Mouse (Mus musculus) forebrain, embryonic 16.5 days (tissue): Measurements from ENCODE around the gene Vkorc1l1. TPM values are rescaled to one million over a fixed set of nuclear protein-coding genes. Genes with fewer than 3 reads are reported as not detected.

ENCODE experiments used
- ATAC-seq: fragments of 200-750 bp; cut with Nextera tagmentation; 2 replicates; pipeline ENCODE4 v1.8.0; 2017; ENCODE audit warnings: mild to moderate bottlenecking, moderate library complexity
- H3K27ac ChIP-seq: fragments of 300-500 bp; sonication (generic); 2 replicates; pipeline ENCODE4 v1.5.1; 2014; ENCODE audit warnings: low read length, control low read depth
- H3K27me3 ChIP-seq: fragments of 300-500 bp; sonication (generic); replicated peaks from 2 replicates; pipeline ENCODE4 v1.6.1; 2014; ENCODE audit warnings: low read length; ENCODE audit not compliant: control insufficient read depth, insufficient read depth
- H3K36me3 ChIP-seq: fragments of 300-500 bp; sonication (generic); 2 replicates; pipeline ENCODE4 v1.6.1; 2014; ENCODE audit not compliant: control insufficient read depth, insufficient read depth
- H3K4me1 ChIP-seq: fragments of 300-500 bp; sonication (generic); replicated peaks from 2 replicates; pipeline ENCODE4 v1.6.1; 2014; ENCODE audit warnings: low read length; ENCODE audit not compliant: control insufficient read depth, insufficient read depth
- H3K4me2 ChIP-seq: fragments of 300-500 bp; sonication (generic); 2 replicates; pipeline ENCODE4 v1.6.1; 2014; ENCODE audit warnings: mild to moderate bottlenecking, low read length, control low read depth
- H3K4me3 ChIP-seq: fragments of 300-500 bp; sonication (generic); replicated peaks from 2 replicates; pipeline ENCODE4 v1.5.1; 2014; ENCODE audit warnings: mild to moderate bottlenecking, low read length, control low read depth
- H3K9ac ChIP-seq: fragments of 300-500 bp; sonication (generic); replicated peaks from 2 replicates; pipeline ENCODE4 v1.6.1; 2014; ENCODE audit warnings: low read depth, low read length, control low read depth
- H3K9me3 ChIP-seq: fragments of 300-500 bp; sonication (generic); 2 replicates; pipeline ENCODE4 v1.6.1; 2016; ENCODE audit warnings: low read length; ENCODE audit not compliant: control insufficient read depth
- WGBS: fragments of 180-500 bp; shearing (Covaris S2); extraction: QIAGEN DNeasy Blood & Tissue Kit; methylation state at CpG from one replicate; pipeline ENCODE4 v1.1.7; 2014; 5-methylcytosine and 5-hydroxymethylcytosine counted together
- polyA plus RNA-seq: library from polyadenylated mRNA; unstranded; fragments of >200 nt; fragmentation: Nextera tagmentation; extraction: Ambion mirVana; gene quantifications from 2 replicates; pipeline ENCODE4 v1.2.1, GENCODE M21; 2015

The Vkorc1l1 gene
- polyA plus RNA-seq, 1 experiment from 2014 or later = 28.7 TPM

- H3K9ac ChIP-seq = no peak overlapping the region
- no peak overlapping the region for H3K4me2 ChIP-seq
- no peak for ATAC-seq
- no peaks in the 10 kb centered on the region for H3K27me3 ChIP-seq
- H3K4me3 ChIP-seq = no peak overlapping the region
- no peak overlapping the region for H3K27ac ChIP-seq
- WGBS = 85% methylated on average over 7 of the region's 7 CpGs
- no peaks in the 10 kb centered on the region for H3K9me3 ChIP-seq
- H3K4me1 ChIP-seq = peaks cover 11% of the 10 kb centered on the region
- no peaks in the 10 kb centered on the region for H3K36me3 ChIP-seq
Observed at GRCm38 (mm10) chr5:130027696-130028095, 85.9 kb downstream of the Vkorc1l1 start.

- Histone ChIP-seq H3K9ac (peak within 1 kb of the TSS; percentile 74), H3K27ac (peak within 1 kb of the TSS; percentile 89), H3K27me3 (no peaks in the 10 kb centered on the region), H3K4me3 (peak within 1 kb of the TSS; percentile 66), H3K36me3 (no peaks in the 10 kb centered on the region), H3K9me3 (no peaks in the 10 kb centered on the region), H3K4me1 (peaks cover 9% of the 10 kb centered on the region), H3K4me2 (peak within 1 kb of the TSS; percentile 72)
- WGBS = 2% methylated on average over 51 of the region's 51 CpGs
- ATAC-seq = peak; percentile 89
Observed at GRCm38 (mm10) chr5:130029142-130029897, 87.5 kb downstream of the Vkorc1l1 start, which contains the start of the genes Asl and Crcp. Asl (minus strand) TSS chr5:130029247. Crcp (plus strand) TSS chr5:130029290.

- 94% methylated on average over 19 of the region's 19 CpGs for WGBS
- H3K9me3 ChIP-seq = no peaks in the 10 kb centered on the region
- no peak overlapping the region for H3K27ac ChIP-seq
- H3K36me3 ChIP-seq = no peaks in the 10 kb centered on the region
- H3K4me3 ChIP-seq = no peak overlapping the region
- no peaks in the 10 kb centered on the region for H3K27me3 ChIP-seq
- ATAC-seq = no peak
- peaks cover 9% of the 10 kb centered on the region for H3K4me1 ChIP-seq
- no peak overlapping the region for H3K9ac ChIP-seq
- H3K4me2 ChIP-seq = no peak overlapping the region
Observed at GRCm38 (mm10) chr5:130031410-130032390, 89.9 kb downstream of the Vkorc1l1 start.

- no peak overlapping the region for H3K27ac ChIP-seq
- H3K4me2 ChIP-seq = no peak overlapping the region
- no peaks in the 10 kb centered on the region for H3K27me3 ChIP-seq
- peaks cover 9% of the 10 kb centered on the region for H3K4me1 ChIP-seq
- H3K36me3 ChIP-seq = 0 out of 2 replicates have a peak, but pooled peaks cover 2% of the 10 kb centered on the region
- H3K9ac ChIP-seq = no peak overlapping the region
- WGBS = 88% methylated on average over 2 of the region's 2 CpGs
- no peaks in the 10 kb centered on the region for H3K9me3 ChIP-seq
- H3K4me3 ChIP-seq = no peak overlapping the region
- ATAC-seq = no peak
Observed at GRCm38 (mm10) chr5:130033869-130034268, 92.1 kb downstream of the Vkorc1l1 start.

Other genes with a start within 250 kb of the Vkorc1l1 start
- gene Sept14, start 233.5 kb upstream of the Vkorc1l1 start, polyA plus RNA-seq = not detected in 2 replicates
- 177 and 190 TPM in 2 replicates for gene Mrps17, start 226.5 kb upstream of the Vkorc1l1 start, polyA plus RNA-seq
- 74.0 and 77.2 TPM in 2 replicates for gene Nipsnap2, start 216.9 kb upstream of the Vkorc1l1 start, polyA plus RNA-seq
- gene Psph, start 154.5 kb upstream of the Vkorc1l1 start, polyA plus RNA-seq = 42.3 and 42.9 TPM in 2 replicates
- 25.8 and 29.5 TPM in 2 replicates for gene Sumf2, start 95.0 kb upstream of the Vkorc1l1 start, polyA plus RNA-seq
- gene Chchd2, start 54.5 kb upstream of the Vkorc1l1 start, polyA plus RNA-seq = 801 and 835 TPM in 2 replicates
- 19.9 and 21.4 TPM in 2 replicates for gene Zbed5, start 46.2 kb upstream of the Vkorc1l1 start, polyA plus RNA-seq
- 0.43 and 0.62 TPM in 2 replicates for gene Phkg1, start 43.4 kb upstream of the Vkorc1l1 start, polyA plus RNA-seq
- gene Nupr1l, start 33.4 kb upstream of the Vkorc1l1 start, polyA plus RNA-seq = 4.1 and 5.1 TPM in 2 replicates
- 14.4 and 17.4 TPM in 2 replicates for gene Gusb, start 61.1 kb downstream of the Vkorc1l1 start, polyA plus RNA-seq
- gene Asl, start 87.3 kb downstream of the Vkorc1l1 start, polyA plus RNA-seq = 26.5 and 32.5 TPM in 2 replicates
- gene Crcp, start 87.3 kb downstream of the Vkorc1l1 start, polyA plus RNA-seq = 73.7 and 81.4 TPM in 2 replicates
- gene Tpst1, start 131.4 kb downstream of the Vkorc1l1 start, polyA plus RNA-seq = 59.5 and 66.1 TPM in 2 replicates
- gene Kctd7, start 202.9 kb downstream of the Vkorc1l1 start, polyA plus RNA-seq = 14.3 and 14.9 TPM in 2 replicates
- gene Rabgef1, start 229.8 kb downstream of the Vkorc1l1 start, polyA plus RNA-seq = 44.7 and 47.0 TPM in 2 replicates